Mouse (Mus musculus) adrenal gland, postnatal 0 days (tissue): ENCODE results near the gene Bcam. TPM values are rescaled to one million over a fixed set of nuclear protein-coding genes. Genes with fewer than 3 reads are reported as not detected.

Experiments used
- polyA plus RNA-seq: library from polyadenylated mRNA; unstranded; fragments of >200 nt; fragmentation: Nextera tagmentation; extraction: Ambion mirVana; gene quantifications from 2 replicates; pipeline ENCODE4 v1.2.1, GENCODE M21; 2015

Gene Bcam
- 57.6 and 58.9 TPM in 2 replicates for polyA plus RNA-seq

DNA sequence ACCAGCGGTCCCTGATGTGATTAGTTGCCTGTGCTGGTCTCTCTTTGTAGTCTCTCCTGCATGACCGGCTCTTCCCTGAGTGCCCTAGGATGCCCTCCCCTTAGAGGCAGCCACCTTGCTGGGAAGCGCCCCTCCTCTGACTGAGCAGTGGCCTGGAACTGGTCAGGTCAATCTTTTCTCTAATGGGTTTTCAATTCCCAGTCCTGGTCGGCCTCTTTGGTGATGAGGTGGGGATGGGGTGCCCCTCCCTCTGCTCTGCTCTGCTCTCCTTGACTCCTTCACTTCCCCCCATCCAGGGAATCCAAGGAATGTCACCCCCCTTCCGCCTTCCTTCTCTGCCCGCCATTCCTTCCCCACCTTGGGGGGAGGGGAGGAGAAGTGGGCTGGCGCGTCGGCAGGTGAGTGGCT is at the start of gene Bcam:
TSS of gene Bcam (minus strand) at position 33 of the 408 bp plus-strand sequence.

DNA sequence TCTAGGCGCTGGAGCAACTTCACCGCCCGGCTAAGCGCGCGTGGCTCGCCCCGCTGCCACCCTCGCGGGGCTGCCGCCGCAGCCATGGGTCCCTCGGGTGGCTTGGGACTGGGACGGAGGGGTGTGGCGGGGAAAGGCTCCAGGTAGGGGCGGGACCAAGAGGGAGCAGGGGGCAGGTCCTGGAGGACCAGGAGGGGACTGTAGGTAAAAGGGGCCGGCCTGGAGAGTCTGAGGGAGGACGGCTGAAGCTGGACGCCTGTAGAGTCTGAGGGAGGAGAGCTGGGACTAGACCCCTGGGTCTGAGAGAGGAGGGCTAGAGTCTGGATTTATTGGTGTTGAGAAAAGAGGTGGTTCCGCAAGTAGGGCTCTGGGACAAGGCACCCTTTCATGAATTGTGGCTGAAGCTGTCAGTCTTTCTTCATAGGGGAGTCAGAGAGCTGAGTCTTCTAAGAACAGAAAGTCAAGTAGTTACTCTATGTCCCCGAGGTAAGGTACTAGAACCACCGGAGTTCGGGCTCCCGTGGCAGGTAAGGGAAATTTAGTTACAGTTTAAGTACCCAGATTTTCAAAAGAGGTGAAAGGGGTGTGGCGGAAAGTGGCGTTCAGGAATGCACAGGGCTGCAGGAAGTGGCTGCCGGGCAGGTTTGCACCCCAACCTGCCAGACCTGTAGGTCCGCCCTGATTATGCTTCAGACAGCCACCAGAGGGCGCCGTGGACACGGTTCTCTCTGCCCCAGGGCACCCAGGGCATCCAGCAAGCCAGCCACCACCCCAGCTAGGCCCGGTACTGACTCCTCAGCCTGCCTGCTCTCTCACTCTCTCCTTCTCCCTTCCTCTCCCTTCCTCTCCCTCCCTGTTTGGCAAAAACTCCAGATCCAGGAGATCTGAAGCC is 26.1 kb upstream of the Bcam start, which contains the start of gene Cblc:
TSS of gene Cblc (minus strand) at position 113 of the 892 bp plus-strand sequence.

DNA sequence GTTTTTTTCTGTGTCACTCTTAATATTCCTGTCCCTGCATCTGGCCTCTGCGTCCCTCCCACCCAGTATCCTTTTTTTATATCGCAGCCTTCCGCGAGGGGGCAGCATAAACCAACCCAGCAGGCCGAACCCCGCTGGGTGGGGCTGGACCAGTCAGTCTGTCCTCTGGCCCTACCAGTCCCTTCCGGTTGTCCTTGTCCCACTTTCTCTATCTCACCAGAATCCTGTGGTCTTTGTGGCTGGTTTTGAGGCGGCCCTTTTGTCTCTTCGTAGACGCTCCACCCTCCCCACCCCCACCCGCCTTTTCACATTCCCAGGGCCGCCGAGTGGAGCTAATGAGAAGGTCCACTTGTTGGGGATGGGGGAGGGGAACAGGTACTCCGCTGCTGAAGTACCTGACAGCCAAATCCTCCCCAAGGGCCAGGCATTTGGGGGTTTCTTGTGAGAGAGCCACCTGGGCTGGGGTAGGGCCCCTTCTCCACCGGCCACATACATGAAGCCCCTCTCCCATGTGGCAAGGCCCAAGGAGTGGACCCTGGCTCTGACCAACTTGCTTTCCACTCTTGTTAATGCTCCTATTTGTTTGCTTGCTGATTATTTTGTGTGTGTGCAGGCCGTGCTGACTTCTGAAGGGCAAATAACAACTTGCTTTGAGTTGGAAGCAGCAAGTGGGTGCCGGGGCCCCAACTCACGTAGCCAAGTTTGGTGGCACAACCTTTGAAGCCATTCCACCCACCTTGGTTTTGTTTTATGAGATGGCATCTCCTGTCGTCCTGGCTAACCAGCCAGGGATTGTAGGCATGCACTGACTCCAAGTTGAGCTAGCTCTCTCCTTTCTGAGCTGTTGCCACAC is 20.4 kb downstream of the Bcam start, which contains the start of gene Nectin2:
TSS of gene Nectin2 (minus strand) at position 267 of the 853 bp plus-strand sequence.

DNA sequence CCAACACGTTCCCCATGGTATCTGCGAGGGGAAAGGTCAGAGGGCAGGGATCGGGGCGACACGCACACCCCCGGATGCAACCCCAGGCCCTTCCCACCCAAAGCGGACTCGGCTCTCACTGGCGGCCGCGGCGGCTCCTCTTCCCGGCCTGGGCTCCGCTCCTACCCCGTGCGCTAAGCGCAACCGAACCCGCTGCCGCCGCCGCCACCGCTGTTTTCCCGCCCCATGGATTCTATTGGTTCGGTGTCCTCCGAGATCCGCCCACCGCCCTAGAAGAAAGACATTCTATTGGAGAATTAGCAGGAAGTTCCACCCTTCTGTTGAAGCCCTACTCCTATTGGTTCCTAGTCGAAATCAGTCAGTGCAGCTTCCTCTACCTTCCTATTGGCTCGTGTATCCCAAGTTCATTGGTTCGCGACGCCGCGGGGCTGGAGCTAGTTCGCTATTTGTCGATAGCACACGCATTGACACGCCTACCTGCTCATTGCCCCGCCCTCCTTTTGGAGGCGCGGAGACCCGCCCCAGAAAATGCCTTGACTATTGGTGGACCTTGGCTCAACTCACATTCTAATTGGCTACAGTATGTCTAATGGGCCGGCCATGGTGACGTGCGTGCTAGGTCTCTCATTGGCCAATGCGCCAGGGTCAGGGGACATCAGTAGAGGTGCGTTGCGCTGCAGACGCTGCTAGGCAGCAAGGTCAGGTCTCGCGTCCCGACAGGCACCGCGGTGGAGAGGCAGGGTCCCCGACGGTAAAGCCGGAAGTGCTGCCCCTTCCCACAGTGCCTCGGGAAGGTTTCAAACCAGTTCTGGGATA is 55.4 kb downstream of the Bcam start, which contains the start of gene Tomm40:
TSS of gene Tomm40 (minus strand) at position 200 of the 816 bp plus-strand sequence.

Other genes with a start within 250 kb of the Bcam start
- 19.5 and 22.1 TPM in 2 replicates for gene Ppp1r37, start 207.9 kb downstream of the Bcam start, polyA plus RNA-seq
- gene Zfp296, start 193.7 kb downstream of the Bcam start, polyA plus RNA-seq: 0.33 TPM in 1 of 2 replicates, not detected in the other
- 154 and 169 TPM in 2 replicates for gene Gemin7, start 193.4 kb downstream of the Bcam start, polyA plus RNA-seq
- gene Clasrp, start 166.5 kb downstream of the Bcam start, polyA plus RNA-seq: 22.1 and 32.9 TPM in 2 replicates
- gene Relb, start 141.6 kb downstream of the Bcam start, polyA plus RNA-seq: 14.3 and 18.7 TPM in 2 replicates
- gene Clptm1, start 106.0 kb downstream of the Bcam start, polyA plus RNA-seq: 76.8 and 122 TPM in 2 replicates
- 46.6 and 129 TPM in 2 replicates for gene Apoc2, start 93.1 kb downstream of the Bcam start, polyA plus RNA-seq
- gene Gm44805, start 89.6 kb downstream of the Bcam start, polyA plus RNA-seq: 21.0 and 40.0 TPM in 2 replicates
- 243 and 317 TPM in 2 replicates for gene Apoc4, start 89.5 kb downstream of the Bcam start, polyA plus RNA-seq
- gene Apoc1, start 78.4 kb downstream of the Bcam start, polyA plus RNA-seq: 259 and 269 TPM in 2 replicates
- gene Apoe, start 71.8 kb downstream of the Bcam start, polyA plus RNA-seq: 1,447 and 1,846 TPM in 2 replicates
- gene Tomm40, start 55.6 kb downstream of the Bcam start, polyA plus RNA-seq: 70.2 and 118 TPM in 2 replicates
- gene Nectin2, start 20.5 kb downstream of the Bcam start, polyA plus RNA-seq: 53.2 and 64.0 TPM in 2 replicates
- 0.65 and 1.3 TPM in 2 replicates for gene Cblc, start 25.8 kb upstream of the Bcam start, polyA plus RNA-seq
- 4.0 and 5.9 TPM in 2 replicates for gene Bcl3, start 51.8 kb upstream of the Bcam start, polyA plus RNA-seq
- 0.18 and 0.55 TPM in 2 replicates for gene Gm19345, start 81.0 kb upstream of the Bcam start, polyA plus RNA-seq
- not detected in 2 replicates for gene Ceacam16, start 90.3 kb upstream of the Bcam start, polyA plus RNA-seq
- not detected in 2 replicates for gene Ceacam19, start 116.9 kb upstream of the Bcam start, polyA plus RNA-seq
- gene Pvr, start 150.1 kb upstream of the Bcam start, polyA plus RNA-seq: 6.0 and 10.1 TPM in 2 replicates
- 0.08 and 0.32 TPM in 2 replicates for gene Igsf23, start 179.7 kb upstream of the Bcam start, polyA plus RNA-seq
- gene Ceacam20, start 194.4 kb upstream of the Bcam start, polyA plus RNA-seq: 0.06 TPM in 1 of 2 replicates, not detected in the other
- gene Nlrp9b, start 220.4 kb upstream of the Bcam start, polyA plus RNA-seq: not detected in 2 replicates